Mouse (Mus musculus) spleen, postnatal 10 days (tissue): ENCODE measurements around the gene Sdhb.

Source experiments
- DNase-seq, 2 experiments: peaks; one replicate each; pipeline ENCODE4 v3.0.0; 2021 to 2022; ENCODE audit warnings: low spot score in 2 of 2

Gene Sdhb

GRCm38 (mm10) chr4:140960781-140961466 lies at the start of gene Sdhb:
Gene Sdhb (plus strand): TSS chr4:140961203.
- DNase-seq: peak; percentile 80 to 93

DNA sequence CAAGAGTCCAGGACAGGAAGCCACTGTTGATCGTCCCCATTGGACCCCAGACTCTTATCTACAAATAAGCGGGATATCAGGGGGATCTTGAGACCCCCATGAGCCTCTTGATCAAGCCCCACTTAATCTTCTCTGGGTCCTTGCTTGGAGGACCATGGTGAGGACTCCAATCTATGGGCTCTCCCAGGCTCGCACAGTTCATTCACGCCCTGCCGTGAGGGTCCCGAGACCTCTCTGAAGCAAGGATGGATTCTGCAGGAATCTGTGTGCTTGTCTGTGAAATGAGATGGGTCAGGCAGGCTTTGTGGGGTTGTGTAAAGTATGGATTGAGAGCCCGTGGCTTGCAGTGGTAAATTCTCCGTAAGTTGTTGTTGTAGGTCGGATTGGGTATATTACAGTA lies 49.6 kb upstream of the Sdhb start:
- DNase-seq: peak in 1 of 2 experiments; percentile 6

- peak in 1 of 2 experiments; percentile 9 for DNase-seq
Observed at GRCm38 (mm10) chr4:140912271-140912833, 48.7 kb upstream of the Sdhb start.

DNA sequence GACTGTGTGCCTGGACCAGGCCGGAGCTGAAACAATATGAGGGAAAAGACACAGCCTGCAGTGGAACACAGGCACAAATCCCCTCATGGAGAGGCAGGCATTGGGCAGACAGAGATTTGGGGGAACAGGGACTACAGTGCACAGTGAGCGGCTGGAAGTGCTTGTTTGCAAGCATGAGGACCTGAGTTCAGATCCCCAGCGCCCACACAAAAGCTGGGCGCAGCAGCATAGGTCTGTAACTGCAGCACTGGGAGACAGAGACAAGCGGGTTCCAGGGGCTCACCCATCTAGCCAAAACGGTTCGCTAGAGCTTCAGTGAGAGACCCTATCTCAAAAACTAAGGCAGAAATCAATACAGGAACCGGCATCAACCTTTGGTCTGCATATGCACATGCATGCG lies 47.4 kb upstream of the Sdhb start:
- peak in 1 of 2 experiments; percentile 7 for DNase-seq

- peak in 1 of 2 experiments; percentile 10 for DNase-seq
Observed at GRCm38 (mm10) chr4:140914731-140915131, 46.3 kb upstream of the Sdhb start.

GRCm38 (mm10) chr4:140915235-140915634 lies 45.8 kb upstream of the Sdhb start:
- DNase-seq: peak in 1 of 2 experiments; percentile 9

GRCm38 (mm10) chr4:140916296-140916695 lies 44.7 kb upstream of the Sdhb start:
- DNase-seq: peak in 1 of 2 experiments; percentile 9

GRCm38 (mm10) chr4:140917451-140917850 lies 43.6 kb upstream of the Sdhb start:
- DNase-seq: peak in 1 of 2 experiments; percentile 8

DNA sequence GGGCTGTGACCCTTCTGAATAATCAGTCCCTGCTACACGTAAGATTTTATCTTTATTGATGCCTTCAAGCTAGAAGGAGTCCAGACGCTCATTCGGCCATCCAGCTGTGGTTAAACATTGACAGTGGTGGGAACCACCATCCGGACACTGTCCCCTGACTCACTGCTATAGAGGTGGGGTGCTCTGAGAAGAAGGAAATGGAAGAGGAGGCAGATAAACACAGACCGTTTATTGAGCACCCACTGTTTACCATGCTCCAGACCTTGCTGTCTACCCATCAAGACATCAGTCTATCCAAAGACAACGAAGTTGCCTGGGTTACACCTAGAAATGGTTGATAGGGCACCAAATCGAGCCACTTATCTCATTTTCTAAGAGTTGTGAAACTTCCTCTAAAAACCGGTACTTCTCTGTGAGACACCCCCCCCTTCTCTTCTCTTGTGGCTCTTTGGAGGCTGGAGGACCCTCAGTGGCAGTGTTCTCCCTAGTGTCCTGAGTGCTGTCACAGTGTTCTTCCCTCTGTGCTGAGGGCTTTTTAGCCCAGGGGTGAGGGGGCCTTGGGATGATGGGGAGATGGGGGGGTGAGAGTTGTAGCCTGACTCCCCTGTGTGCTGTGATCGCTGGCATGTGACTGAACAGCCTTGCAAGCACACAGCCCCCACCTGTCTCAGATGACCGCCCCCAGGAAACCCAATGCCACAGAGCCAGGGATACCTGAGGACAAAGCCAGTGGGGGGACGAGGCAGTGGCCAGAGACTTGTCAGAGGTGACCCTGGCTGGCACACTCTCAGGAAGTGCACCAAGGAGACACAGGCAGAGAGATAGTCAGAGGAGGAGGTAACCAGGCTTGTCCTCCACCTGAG lies 40.8 kb upstream of the Sdhb start:
- DNase-seq: no peak

DNA sequence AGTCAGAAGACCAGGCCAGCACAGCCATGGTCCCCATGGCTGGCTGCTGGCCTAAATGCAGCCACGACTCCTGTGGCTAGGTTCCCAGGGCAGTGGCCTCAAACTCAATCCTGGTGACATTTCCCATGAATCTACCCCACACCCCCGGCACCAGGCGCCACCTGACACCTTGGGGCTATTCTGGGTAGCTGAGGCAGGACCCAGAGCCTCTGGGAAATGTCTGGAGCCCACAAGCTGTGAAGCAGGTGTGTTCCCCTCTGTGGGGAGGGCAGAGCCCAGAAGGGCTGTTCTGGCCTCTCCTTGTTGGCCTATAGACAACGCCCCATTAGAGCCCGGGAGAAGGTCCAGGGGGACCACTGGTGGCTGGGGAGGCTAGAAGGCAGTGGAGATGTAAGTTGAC lies 38.5 kb upstream of the Sdhb start:
- DNase-seq: no peak

GRCm38 (mm10) chr4:140925648-140926047 lies 35.4 kb upstream of the Sdhb start:
- DNase-seq: no peak

DNA sequence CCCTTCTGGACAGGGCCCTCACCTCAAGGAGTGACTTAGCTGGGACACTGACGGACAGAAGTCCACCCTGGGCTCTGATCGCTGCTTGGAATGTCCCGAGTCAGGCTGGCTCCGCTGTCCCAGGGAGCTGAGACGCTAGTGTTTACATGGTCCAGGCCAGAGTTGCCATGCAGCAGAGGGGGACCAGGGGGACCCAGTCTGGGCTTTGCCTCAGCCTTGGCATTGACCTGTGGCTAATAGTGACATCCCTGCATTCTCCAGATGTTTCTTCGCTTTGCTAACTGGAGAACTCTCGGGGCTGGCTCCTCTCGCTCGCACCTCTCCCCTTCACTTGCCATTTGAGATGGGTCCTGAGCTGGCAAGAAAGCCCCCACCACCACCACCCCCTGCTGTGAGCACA lies 32.7 kb upstream of the Sdhb start:
- no peak for DNase-seq

GRCm38 (mm10) chr4:140929745-140930144 lies 31.3 kb upstream of the Sdhb start:
- no peak for DNase-seq

DNA sequence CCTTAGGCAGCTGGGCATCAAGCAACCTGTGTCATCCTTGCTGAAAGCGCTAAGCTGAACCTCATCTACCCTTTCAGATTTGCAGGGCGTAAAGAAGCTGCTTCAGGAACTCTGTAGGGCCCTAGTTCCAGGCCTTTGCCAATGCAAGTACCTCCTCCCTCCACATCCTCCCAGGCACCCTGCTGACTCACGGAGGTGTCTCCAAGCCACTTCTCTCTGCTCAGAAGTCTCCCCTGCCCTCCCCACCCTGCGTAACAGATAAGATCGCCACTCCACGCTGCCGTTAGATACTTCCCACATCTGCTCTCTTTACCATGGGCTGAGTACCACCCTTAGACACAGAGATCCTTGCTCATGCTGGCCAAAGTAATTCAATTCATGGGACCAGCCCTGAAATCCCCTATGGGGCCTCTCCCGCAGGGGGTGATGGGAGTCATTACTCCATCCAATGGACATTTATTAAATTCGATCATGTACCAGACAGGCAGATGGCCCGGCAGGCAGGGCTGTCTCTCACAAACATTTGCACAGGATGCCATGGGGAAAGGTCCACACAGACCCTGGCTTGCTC lies 30.0 kb upstream of the Sdhb start:
- no peak for DNase-seq

GRCm38 (mm10) chr4:140935643-140936042 lies 25.4 kb upstream of the Sdhb start:
- DNase-seq: no peak

DNA sequence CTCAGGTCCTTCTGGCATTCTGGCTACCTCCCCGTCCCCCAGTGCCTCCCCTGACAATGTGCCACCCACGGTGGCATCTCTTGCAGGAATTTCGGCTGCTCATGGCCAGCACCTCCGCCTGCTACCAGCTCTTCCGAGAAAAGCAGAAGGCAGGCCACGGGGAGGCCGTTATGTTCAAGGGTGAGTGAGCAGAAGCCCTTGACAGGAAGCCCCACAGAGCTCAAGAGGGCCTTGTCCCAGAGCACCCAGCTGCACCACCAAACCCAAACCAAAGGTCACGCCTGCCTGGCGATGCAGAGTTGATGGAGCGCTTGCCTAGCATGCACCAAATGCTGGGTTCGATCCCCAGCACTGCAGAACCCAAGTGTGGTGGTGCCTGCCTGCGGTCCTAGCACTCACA lies 16.6 kb upstream of the Sdhb start:
- peak in 1 of 2 experiments; percentile 65 for DNase-seq

DNA sequence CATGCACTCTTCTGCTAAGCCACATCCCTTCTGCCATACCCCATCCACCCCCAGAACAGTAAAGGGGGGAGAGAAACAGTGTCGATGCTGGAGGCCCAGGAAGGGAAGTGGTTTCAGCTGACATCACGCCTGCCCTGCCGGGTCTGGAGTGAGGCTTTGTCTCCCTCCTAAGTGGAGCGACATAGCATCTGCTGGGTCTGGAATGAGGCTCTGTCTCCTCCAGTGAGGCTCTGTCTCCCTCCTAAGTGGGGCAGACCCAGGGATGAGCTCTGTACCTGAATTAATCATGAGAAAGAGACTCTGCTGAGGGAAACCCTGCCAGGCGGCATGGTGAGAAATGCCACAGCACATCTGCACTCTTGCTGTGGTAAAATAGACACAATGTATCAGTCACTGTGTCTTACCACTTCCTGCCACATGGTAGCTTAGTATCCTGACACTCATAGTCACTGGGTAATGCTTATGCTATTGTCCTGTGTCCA lies 16.0 kb upstream of the Sdhb start:
- peak; percentile 44 to 57 for DNase-seq

GRCm38 (mm10) chr4:140945571-140945970 lies 15.4 kb upstream of the Sdhb start:
- DNase-seq: no peak

DNA sequence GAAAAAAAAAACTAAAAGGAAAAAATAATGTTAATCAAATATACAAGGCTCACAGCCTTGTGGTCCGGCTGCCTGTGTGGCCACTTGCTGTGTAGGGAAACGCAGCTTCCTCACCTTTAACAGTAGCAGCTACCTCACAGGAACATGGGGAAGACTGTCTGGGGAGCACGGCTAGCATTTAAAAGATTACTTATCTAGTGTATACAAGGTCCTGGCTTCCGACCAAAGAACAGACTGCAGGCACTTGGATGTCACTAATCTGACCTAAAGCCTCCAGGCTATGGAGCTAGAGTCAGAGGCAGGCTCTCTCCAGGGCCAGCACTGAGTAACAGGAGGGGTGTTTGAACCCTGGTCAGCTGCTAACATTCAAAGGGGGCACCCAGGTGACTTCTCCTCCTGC lies 15.0 kb upstream of the Sdhb start:
- no peak for DNase-seq

DNA sequence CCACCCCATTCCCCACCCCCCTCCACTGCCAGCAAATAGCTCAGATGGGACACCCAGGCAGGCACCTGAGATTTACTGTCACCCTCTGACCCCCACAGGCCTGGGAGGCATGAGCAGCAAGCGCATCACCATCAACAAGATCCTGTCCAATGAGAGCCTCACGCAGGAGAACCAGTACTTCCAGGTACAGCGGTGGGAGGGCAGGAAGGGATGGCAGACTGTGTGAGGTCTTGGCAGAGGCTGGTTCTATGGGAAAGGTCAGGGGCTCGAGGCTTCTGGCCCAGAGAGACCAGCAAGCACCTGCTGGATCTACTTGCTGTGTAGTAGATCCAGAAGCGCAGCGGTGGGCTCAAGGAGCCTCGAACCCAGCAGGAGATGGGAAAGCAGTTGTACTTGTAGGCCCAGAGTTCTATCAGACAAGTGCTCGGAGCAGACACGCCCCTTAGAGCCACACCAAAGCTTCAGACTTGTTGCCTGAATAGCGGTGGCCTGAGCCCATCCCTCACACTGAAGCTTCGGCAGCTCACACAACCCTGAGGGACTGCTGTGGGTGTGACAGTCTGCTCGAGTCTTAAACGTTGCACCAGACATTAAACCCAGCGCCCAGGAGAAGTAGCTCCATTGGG lies 14.3 kb upstream of the Sdhb start:
- DNase-seq: no peak
